Mouse (Mus musculus) megakaryocyte, embryonic 14.5 days (primary cell): ENCODE measurements at regions not wholly inside any gene's neighbourhood (a gene's known extent, or its start where the extent isn't known, plus 50 kb on each side); places are given as distances from the start of the nearest gene placed in this dataset.

Source experiments
- FLI1 ChIP-seq: IDR thresholded peaks from 2 replicates; pipeline ENCODE4 v1.6.1; 2012; ENCODE audit warnings: low read length, inconsistent platforms, mixed read lengths
- GATA1 ChIP-seq: IDR thresholded peaks from 3 replicates; pipeline ENCODE4 v1.6.1; 2012; ENCODE audit warnings: mixed read lengths, low read length, inconsistent platforms, borderline replicate concordance

GRCm38 (mm10) chr2:45608926-45609325 lies 491.7 kb upstream of the Zeb2 start:
- TF ChIP-seq GATA1 (no peak), FLI1 (no peak)
